Mouse (Mus musculus) G1E (cell line): ENCODE measurements around the gene Gm45062. TPM values are rescaled to one million over a fixed set of nuclear protein-coding genes. Genes with fewer than 3 reads are reported as not detected.

Experiments
- ATAC-seq: 2 replicates; pipeline ENCODE4 v1.8.0; 2016; ENCODE audit warnings: mild to moderate bottlenecking; ENCODE audit not compliant: insufficient number of reproducible peaks, poor library complexity, low FRiP score, severe bottlenecking; ENCODE audit errors: extremely low read depth
- DNase-seq: peaks from one replicate; pipeline ENCODE4 v3.0.0; 2012; ENCODE audit warnings: low spot score
- H3K27me3 ChIP-seq: 2 replicates; pipeline ENCODE4 v1.6.1; 2012; ENCODE audit warnings: mild to moderate bottlenecking, low read length, inconsistent platforms; ENCODE audit not compliant: insufficient read depth
- H3K36me3 ChIP-seq: replicated peaks from 2 replicates; pipeline ENCODE3; 2012; ENCODE audit warnings: mild to moderate bottlenecking, inconsistent platforms
- H3K4me1 ChIP-seq: 2 replicates; pipeline ENCODE4 v1.6.1; 2012; ENCODE audit warnings: low read depth, low read length, inconsistent platforms, mixed read lengths; ENCODE audit not compliant: insufficient read depth
- H3K4me3 ChIP-seq: 2 replicates; pipeline ENCODE4 v1.5.1; 2012; ENCODE audit warnings: low read depth, mild to moderate bottlenecking, inconsistent platforms, low read length, moderate library complexity, mixed read lengths
- H3K9me3 ChIP-seq: replicated peaks from 2 replicates; pipeline ENCODE4 v1.6.1; 2012; ENCODE audit warnings: inconsistent platforms
- CTCF ChIP-seq: IDR thresholded peaks from 2 replicates; pipeline ENCODE4 v1.5.1; 2012; ENCODE audit warnings: low read depth, low read length, inconsistent platforms, mixed read lengths
- GATA1 ChIP-seq: IDR thresholded peaks from 2 replicates; pipeline ENCODE4 v1.6.1; 2012; ENCODE audit warnings: borderline replicate concordance, low read length, inconsistent platforms, mixed read lengths
- GATA2 ChIP-seq: IDR thresholded peaks from 2 replicates; pipeline ENCODE4 v1.6.1; 2012; ENCODE audit warnings: low read depth, low read length, inconsistent platforms, borderline replicate concordance
- POLR2AphosphoS5 ChIP-seq: IDR thresholded peaks from 2 replicates; pipeline ENCODE4 v1.6.1; 2012; ENCODE audit warnings: low read depth, low read length, inconsistent platforms; ENCODE audit not compliant: insufficient replicate concordance
- TAL1 ChIP-seq: conservative IDR thresholded peaks from 2 replicates; pipeline ENCODE4 v1.6.1; 2012; ENCODE audit warnings: low read depth, low read length, inconsistent platforms, mixed read lengths
- polyA plus RNA-seq: library from polyadenylated mRNA; stranded (reverse); fragments of >175 nt; gene quantifications from 2 replicates; pipeline ENCODE4 v1.2.3, GENCODE M21; 2012
- total RNA-seq, 2 experiments: library from RNA; stranded (forward) in 1 of 2; stranded (reverse) in 1 of 2; fragments of 200-1000 nt in 1 of 2; fragments of >200 nt in 1 of 2; fragmentation: Nextera tagmentation in 1 of 2; gene quantifications; 2 replicates each; pipeline ENCODE4 v1.2.3; 2014 to 2017

Gene Gm45062
- total and polyA plus RNA-seq, 3 experiments, result 57.6 to 88.3 TPM; not detected in 1

DNA sequence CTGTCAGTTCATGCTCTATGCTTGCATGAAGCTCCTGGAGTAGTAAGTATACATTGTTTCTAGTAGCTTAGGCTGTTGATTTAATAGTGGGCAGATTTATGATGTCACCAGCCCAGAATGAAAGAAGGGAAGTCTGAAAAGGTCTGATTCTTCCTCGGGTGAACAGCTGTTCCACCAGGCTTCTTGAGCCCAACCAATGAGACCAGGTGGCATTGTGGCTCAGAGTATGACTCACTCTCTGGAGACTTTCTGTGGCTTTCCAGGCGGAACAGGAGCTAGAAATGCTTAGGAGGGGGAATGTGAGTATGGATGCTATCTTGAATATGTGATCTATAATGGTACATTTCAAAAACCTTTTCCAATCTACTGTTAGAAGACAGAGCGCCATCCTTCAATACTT, 363.8 kb downstream of the Gm45062 start:
- no peak for TF ChIP-seq POLR2AphosphoS5
- no peak for TF ChIP-seq TAL1
- no peak for TF ChIP-seq CTCF
- no peak for TF ChIP-seq GATA2
- no peak for TF ChIP-seq GATA1
- no peaks in the 10 kb centered on the region for H3K36me3 ChIP-seq
- no peaks in the 10 kb centered on the region for H3K9me3 ChIP-seq
- no peak overlapping the region for H3K4me3 ChIP-seq
- H3K27me3 ChIP-seq, result peaks cover 10% of the 10 kb centered on the region
- DNase-seq, result no peak
- peaks cover 6% of the 10 kb centered on the region; the same call in 1 of the 2 replicates for H3K4me1 ChIP-seq
- no peak for ATAC-seq

GRCm38 (mm10) chr6:8628226-8628625, 369.0 kb downstream of the Gm45062 start:
- ATAC-seq (no peak), DNase-seq (no peak)
- H3K4me3 ChIP-seq, result no peak overlapping the region
- no peaks in the 10 kb centered on the region for H3K9me3 ChIP-seq
- peaks cover 31% of the 10 kb centered on the region for H3K27me3 ChIP-seq
- peaks cover 36% of the 10 kb centered on the region for H3K4me1 ChIP-seq
- H3K36me3 ChIP-seq, result no peaks in the 10 kb centered on the region
- TF ChIP-seq GATA1 (no peak), CTCF (no peak), POLR2AphosphoS5 (no peak), TAL1 (no peak), GATA2 (no peak)

DNA sequence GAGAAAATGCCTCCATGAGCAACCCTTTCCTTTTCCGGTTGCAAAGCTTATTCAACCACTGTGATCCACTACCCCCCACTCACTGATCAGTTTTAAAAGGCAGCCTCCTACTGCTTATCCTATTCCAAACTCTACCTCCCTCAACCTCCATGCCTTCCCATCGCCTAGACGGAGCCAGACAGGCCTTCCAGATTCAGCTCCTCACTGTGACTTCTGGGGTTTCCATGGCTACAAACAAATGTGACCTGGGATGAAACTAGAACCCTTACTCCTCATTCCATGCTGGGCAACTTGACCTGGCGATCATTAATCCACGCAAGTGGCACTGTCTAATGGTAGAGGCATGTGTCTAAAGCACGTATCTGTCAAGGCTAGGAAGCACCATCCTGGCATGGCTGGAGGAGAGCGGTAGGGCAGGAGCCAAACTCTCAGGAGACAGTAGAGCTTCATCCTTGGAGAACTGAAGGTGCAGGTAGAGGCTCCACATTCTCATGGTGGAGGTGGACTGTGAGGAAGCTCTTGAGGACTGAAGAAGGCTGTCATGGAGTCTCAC, 369.5 kb downstream of the Gm45062 start:
- ATAC-seq (no peak), DNase-seq (no peak)
- TF ChIP-seq POLR2AphosphoS5, result no peak
- TF ChIP-seq GATA1, result no peak
- TF ChIP-seq TAL1, result no peak
- TF ChIP-seq GATA2, result no peak
- no peak for TF ChIP-seq CTCF

GRCm38 (mm10) chr6:8630531-8630930, 371.3 kb downstream of the Gm45062 start:
- Histone ChIP-seq H3K4me1 (peaks cover 36% of the 10 kb centered on the region), H3K9me3 (no peaks in the 10 kb centered on the region)
- no peak for ATAC-seq

More for the DNA sequence above, 369.5 kb downstream of the Gm45062 start:
- Histone ChIP-seq H3K4me3 (no peak overlapping the region), H3K36me3 (no peaks in the 10 kb centered on the region), H3K27me3 (peaks cover 31% of the 10 kb centered on the region), H3K9me3 (no peaks in the 10 kb centered on the region), H3K4me1 (peaks cover 36% of the 10 kb centered on the region)

GRCm38 (mm10) chr6:8631362-8631761, 372.1 kb downstream of the Gm45062 start:
- H3K27me3 ChIP-seq, result peaks cover 33% of the 10 kb centered on the region

More at GRCm38 (mm10) chr6:8630531-8630930, 371.3 kb downstream of the Gm45062 start:
- no peak for DNase-seq
- no peak overlapping the region for H3K4me3 ChIP-seq
- TF ChIP-seq TAL1, result no peak
- no peak for TF ChIP-seq GATA2
- no peak for TF ChIP-seq POLR2AphosphoS5
- no peak for TF ChIP-seq CTCF
- TF ChIP-seq GATA1, result no peak
- peaks cover 33% of the 10 kb centered on the region for H3K27me3 ChIP-seq
- no peaks in the 10 kb centered on the region for H3K36me3 ChIP-seq

GRCm38 (mm10) chr6:8631986-8632632, 372.9 kb downstream of the Gm45062 start:
- Histone ChIP-seq H3K27me3 (peaks cover 33% of the 10 kb centered on the region), H3K4me3 (no peak overlapping the region), H3K4me1 (peaks cover 36% of the 10 kb centered on the region), H3K9me3 (no peaks in the 10 kb centered on the region), H3K36me3 (no peaks in the 10 kb centered on the region)
- TF ChIP-seq CTCF (no peak), TAL1 (peak; percentile 49)
- DNase-seq, result no peak
- ATAC-seq, result peak; percentile 81

More at GRCm38 (mm10) chr6:8631362-8631761, 372.1 kb downstream of the Gm45062 start:
- TF ChIP-seq GATA1 (no peak), CTCF (no peak), TAL1 (no peak), POLR2AphosphoS5 (no peak), GATA2 (no peak)
- Histone ChIP-seq H3K36me3 (no peaks in the 10 kb centered on the region), H3K4me1 (peaks cover 36% of the 10 kb centered on the region), H3K4me3 (no peak overlapping the region), H3K9me3 (no peaks in the 10 kb centered on the region)
- no peak for ATAC-seq
- DNase-seq, result no peak

DNA sequence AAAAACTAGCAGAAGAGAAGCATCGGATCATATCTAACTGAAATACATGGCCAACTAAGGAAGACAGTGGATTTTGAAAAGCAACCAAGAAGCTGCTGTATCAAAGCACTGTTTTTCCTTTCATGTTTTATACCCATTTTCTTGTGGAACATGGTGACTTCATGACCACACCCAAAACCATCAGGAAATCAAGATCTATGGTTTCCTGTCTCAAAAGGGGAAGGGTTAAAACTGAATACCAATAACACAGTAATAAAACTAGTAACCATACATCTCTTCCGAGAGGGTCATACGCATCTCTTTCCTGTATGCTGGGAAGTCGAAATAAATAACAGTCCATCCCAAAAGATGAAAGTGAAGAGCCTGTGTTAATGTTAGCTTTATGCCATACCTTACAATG, 373.5 kb downstream of the Gm45062 start:
- H3K27me3 ChIP-seq, result peaks cover 29% of the 10 kb centered on the region
- no peak for ATAC-seq

More for the DNA sequence above, 373.5 kb downstream of the Gm45062 start:
- H3K9me3 ChIP-seq, result no peaks in the 10 kb centered on the region
- TF ChIP-seq GATA2, result no peak
- no peak for TF ChIP-seq GATA1
- no peak for TF ChIP-seq CTCF
- no peak for TF ChIP-seq POLR2AphosphoS5
- TF ChIP-seq TAL1, result no peak
- no peak overlapping the region for H3K4me3 ChIP-seq
- H3K36me3 ChIP-seq, result no peaks in the 10 kb centered on the region
- DNase-seq, result no peak
- H3K4me1 ChIP-seq, result peaks cover 36% of the 10 kb centered on the region
